Mouse (Mus musculus): Measurements from ENCODE around the gene Calm3.

- TF ChIP-seq CTCF (IDR thresholded peaks at IDR 0.05; ENCODE audit: control insufficient read depth, insufficient read depth, low read length) (no peak), POLR2A (IDR thresholded peaks at IDR 0.05; ENCODE audit: borderline replicate concordance, control insufficient read depth, low read depth, low read length) (no peak)
Measured at GRCm38 (mm10) chr7:16940292-16940691, 16.4 kb upstream of the Calm3 start.
